ENCODE assay signal across 18 mouse cellular contexts in the genomic region with DNA sequence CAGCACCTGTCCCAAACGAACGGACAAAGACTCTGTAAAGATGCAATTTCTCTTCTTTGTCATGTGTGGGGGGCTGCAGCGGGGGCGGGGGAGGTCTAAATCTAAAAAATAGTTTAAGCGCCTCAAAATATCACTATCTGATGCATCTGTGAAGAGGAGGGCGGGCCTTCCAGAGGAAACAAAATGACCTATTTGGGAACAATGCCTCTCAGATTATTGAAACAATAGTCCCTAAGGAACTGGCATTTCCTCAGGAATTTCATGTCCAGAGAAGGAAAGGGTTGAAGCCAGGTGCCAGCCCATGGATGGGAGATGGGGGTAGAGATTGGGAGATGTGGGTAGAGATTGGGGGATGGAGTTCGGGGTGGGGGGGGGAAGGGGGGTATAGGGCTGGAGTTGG. TPM values are rescaled to one million over a fixed set of nuclear protein-coding genes. Genes with fewer than 3 reads are reported as not detected.
DNase-seq lines count a peak whose midpoint lies in the region; ATAC-seq and TF ChIP-seq lines count a peak whose summit lies in the region.
"Had no signal": no experiment of that assay in that cellular context is flagged by ENCODE, and none has a peak within 500 bp of the region (broad histone marks: within the 10 kb centered on the region; RNA-seq: fewer than 3 reads in every experiment).

No protein-coding gene starts in this region.

- WGBS in kidney, adult 2 months: 73% methylated on average over 7 of the region's 7 CpGs
- WGBS in lung, postnatal 0 days: 66% methylated on average over 7 of the region's 7 CpGs
- 75% methylated on average over 7 of the region's 7 CpGs for WGBS in liver, embryonic 12.5 days (ENCODE audit: insufficient replicate concordance)

- H3K4me3 ChIP-seq in kidney, adult 2 months (ENCODE audit: insufficient read depth, low read depth, low read length): no peak overlapping the region
- no peak overlapping the region for H3K4me3 ChIP-seq in lung, postnatal 0 days (ENCODE audit: low read depth, low read length)
- no peak overlapping the region for H3K4me3 ChIP-seq in liver, embryonic 12.5 days
- H3K4me3 ChIP-seq: embryonic facial prominence, embryonic 12.5 days; forebrain, embryonic 12.5 days; heart, embryonic 13.5 days; hindbrain, embryonic 12.5 days had no signal

- no peak for TF ChIP-seq EP300 in lung, postnatal 0 days (IDR thresholded peaks at IDR 0.05)

- no peak for TF ChIP-seq POLR2A in kidney, adult 2 months (IDR thresholded peaks at IDR 0.05; ENCODE audit: low read depth, low read length)

- no peaks in the 10 kb centered on the region for H3K9me3 ChIP-seq in lung, postnatal 0 days (ENCODE audit: low read length)
- H3K9me3 ChIP-seq in liver, embryonic 12.5 days (replicated peaks): no peaks in the 10 kb centered on the region
- H3K9me3 ChIP-seq: embryonic facial prominence, embryonic 12.5 days; forebrain, embryonic 12.5 days; hindbrain, embryonic 12.5 days had no signal

- no peak overlapping the region; the same call in 1 of the 2 replicates for H3K4me2 ChIP-seq in lung, postnatal 0 days (replicated peaks; ENCODE audit: low read depth, low read length)
- H3K4me2 ChIP-seq in liver, embryonic 12.5 days: no peak overlapping the region
- H3K4me2 ChIP-seq: embryonic facial prominence, embryonic 12.5 days; forebrain, embryonic 12.5 days; heart, embryonic 13.5 days; hindbrain, embryonic 12.5 days had no signal

- H3K9ac ChIP-seq in lung, postnatal 0 days (replicated peaks; ENCODE audit: low read depth): no peak overlapping the region
- no peak overlapping the region for H3K9ac ChIP-seq in liver, embryonic 12.5 days
- H3K9ac ChIP-seq: embryonic facial prominence, embryonic 12.5 days; forebrain, embryonic 12.5 days; forebrain, postnatal 0 days; heart, embryonic 13.5 days; hindbrain, embryonic 12.5 days had no signal

- ATAC-seq in lung, postnatal 0 days: no peak
- ATAC-seq in liver, embryonic 12.5 days: no peak
- ATAC-seq: forebrain, postnatal 0 days; hindbrain, embryonic 16.5 days had no signal

- no peak for TF ChIP-seq CTCF in kidney, adult 2 months (conservative IDR thresholded peaks at IDR 0.05; ENCODE audit: insufficient read depth, insufficient read length, low read depth, low read length)
- TF ChIP-seq CTCF in lung, postnatal 0 days (IDR thresholded peaks at IDR 0.05): no peak

- no peaks in the 10 kb centered on the region for H3K4me1 ChIP-seq in kidney, adult 2 months (ENCODE audit: control insufficient read depth, insufficient read depth, low read length)
- peaks cover 4% of the 10 kb centered on the region; the same call in 1 of the 2 replicates for H3K4me1 ChIP-seq in lung, postnatal 0 days (ENCODE audit: insufficient read depth, low read depth, low read length)
- no peaks in the 10 kb centered on the region for H3K4me1 ChIP-seq in liver, embryonic 12.5 days
- H3K4me1 ChIP-seq: embryonic facial prominence, embryonic 12.5 days had no signal

- H3K27me3 ChIP-seq in kidney, adult 2 months (replicated peaks; ENCODE audit: control insufficient read depth, insufficient read depth, low read length): no peaks in the 10 kb centered on the region
- H3K27me3 ChIP-seq in lung, postnatal 0 days (replicated peaks; ENCODE audit: insufficient read depth, low read length): no peaks in the 10 kb centered on the region
- H3K27me3 ChIP-seq in liver, embryonic 12.5 days (replicated peaks): no peaks in the 10 kb centered on the region
- H3K27me3 ChIP-seq: embryonic facial prominence, embryonic 12.5 days; forebrain, embryonic 12.5 days; heart, embryonic 13.5 days; hindbrain, embryonic 12.5 days had no signal

- peak; percentile 45 for DNase-seq in kidney, adult 2 months
- DNase-seq in kidney, adult 18-20 months: no peak
- DNase-seq in lung, postnatal 0 days (ENCODE audit: low spot score): peak; percentile 32
- DNase-seq in lung, adult 18-20 months: no peak
- peak; percentile 13 for DNase-seq in Muller cell, postnatal 12 days (ENCODE audit: inconsistent ontology term)
- no peak for DNase-seq in cerebellum, postnatal 10 days
- DNase-seq: cerebellum, adult 11 months; cerebellum, adult 8-10 months; cerebellum, postnatal 25 days; forebrain, postnatal 0 days; gastrocnemius, postnatal 14 days; heart, postnatal 4 days had no signal

- H3K36me3 ChIP-seq in kidney, adult 2 months (ENCODE audit: control insufficient read depth, insufficient read depth, low read length): peaks cover 3% of the 10 kb centered on the region
- peaks cover 20% of the 10 kb centered on the region for H3K36me3 ChIP-seq in lung, postnatal 0 days (ENCODE audit: insufficient read depth, low read length)
- H3K36me3 ChIP-seq in liver, embryonic 12.5 days: peaks cover 14% of the 10 kb centered on the region
- H3K36me3 ChIP-seq: forebrain, embryonic 12.5 days had no signal

- H3K27ac ChIP-seq in kidney, adult 2 months (ENCODE audit: insufficient read depth, low read depth, low read length): peak overlapping the region; percentile 28; the same call in 1 of the 2 replicates
- no peak overlapping the region for H3K27ac ChIP-seq in lung, postnatal 0 days (ENCODE audit: low read length)
- H3K27ac ChIP-seq in liver, embryonic 12.5 days: no peak overlapping the region
- H3K27ac ChIP-seq: embryonic facial prominence, embryonic 12.5 days; forebrain, embryonic 12.5 days; heart, embryonic 13.5 days; hindbrain, embryonic 12.5 days had no signal

RNA-seq across cellular contexts. Expression of a gene that starts 7.2 kb away (rescaled TPM):
- 12.8 and 13.9 TPM in 2 replicates for polyA plus RNA-seq in kidney, adult 2 months (2012; rRNA removed)
- polyA plus RNA-seq in lung, postnatal 0 days (2015; fragmentation: Nextera tagmentation; extraction: Ambion mirVana): 15.3 and 15.5 TPM in 2 replicates
- polyA plus RNA-seq in liver, embryonic 12.5 days (2016; fragmentation: Nextera tagmentation; extraction: Ambion mirVana): 2.9 and 3.7 TPM in 2 replicates

RNA-seq across cellular contexts. Expression of a gene that starts 37.1 kb away (rescaled TPM):
- polyA plus RNA-seq in kidney, adult 2 months (2012; rRNA removed): 3.2 and 4.1 TPM in 2 replicates
- 51.0 and 53.9 TPM in 2 replicates for polyA plus RNA-seq in lung, postnatal 0 days (2015; fragmentation: Nextera tagmentation; extraction: Ambion mirVana)
- polyA plus RNA-seq in liver, embryonic 12.5 days (2016; fragmentation: Nextera tagmentation; extraction: Ambion mirVana): 19.6 and 19.9 TPM in 2 replicates

Comparison
In these comparisons a context has a peak if more than half of its experiments do, and no peak if none do; other contexts are left out.
1. DNase-seq: peak in kidney, adult 2 months (single experiment), lung, postnatal 0 days (single experiment) and Muller cell, postnatal 12 days (single experiment); none in kidney, adult 18-20 months (single experiment), lung, adult 18-20 months (0 of 2) and cerebellum, postnatal 10 days (0 of 2).